Mouse (Mus musculus): ENCODE data around the gene Hnrnpul2.
"Not testable (repeated sequence)": the region's sequence is repeated elsewhere in the genome, so short reads cannot be mapped to it uniquely, and the experiment has no call there.

Hnrnpul2 gene

GRCm38 (mm10) chr19:8822696-8823095, 2.9 kb downstream of the Hnrnpul2 start:
- TF ChIP-seq NANOG (IDR thresholded peaks at IDR 0.05; ENCODE audit: borderline replicate concordance, low read length) (no peak), CTCF (conservative IDR thresholded peaks at IDR 0.05; ENCODE audit: low read length) (no peak), POU5F1 (IDR thresholded peaks at IDR 0.05; ENCODE audit: borderline replicate concordance, low read length) (no peak)

DNA sequence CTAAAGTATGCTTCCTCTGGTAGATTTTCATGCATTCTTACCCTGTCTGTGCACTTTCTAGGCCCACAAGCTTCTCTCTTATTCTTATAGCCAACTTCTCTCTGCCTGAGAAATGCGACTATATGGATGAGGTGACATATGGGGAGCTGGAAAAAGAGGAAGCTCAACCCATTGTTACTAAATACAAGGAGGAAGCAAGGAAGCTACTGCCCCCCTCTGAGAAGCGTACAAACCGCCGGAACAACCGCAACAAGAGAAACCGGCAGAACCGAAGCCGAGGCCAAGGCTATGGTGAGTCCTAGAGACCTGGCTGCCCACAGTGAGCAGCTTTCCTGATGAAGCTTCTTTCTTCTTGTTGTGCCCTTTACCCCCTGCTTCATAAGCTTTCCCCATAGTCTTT, 9.8 kb downstream of the Hnrnpul2 start, which contains the start of gene AC129217.1:
Gene AC129217.1 (plus strand): TSS at position 114 of the 400 bp plus-strand sequence.
- no peaks in the 10 kb centered on the region for H3K9me3 ChIP-seq (ENCODE audit: low read length)
- H3K4me3 ChIP-seq (replicated peaks; ENCODE audit: low read length), result no peak within 1 kb of the TSS
- peaks cover 99% of the 10 kb centered on the region for H3K36me3 ChIP-seq (ENCODE audit: insufficient read depth, low read length)
- TF ChIP-seq CTCF (conservative IDR thresholded peaks at IDR 0.05; ENCODE audit: low read length) (no peak), POU5F1 (IDR thresholded peaks at IDR 0.05; ENCODE audit: borderline replicate concordance, low read length) (no peak), NANOG (IDR thresholded peaks at IDR 0.05; ENCODE audit: borderline replicate concordance, low read length) (no peak)
- H3K27me3 ChIP-seq (ENCODE audit: insufficient read depth, low read length), result no peaks in the 10 kb centered on the region
- H3K4me1 ChIP-seq (replicated peaks; ENCODE audit: low read depth, low read length), result peaks cover 35% of the 10 kb centered on the region

More at GRCm38 (mm10) chr19:8822696-8823095, 2.9 kb downstream of the Hnrnpul2 start:
- H3K4me3 ChIP-seq (replicated peaks; ENCODE audit: low read length), result peak overlapping the region; percentile 32; the same call in 1 of the 2 replicates
- no peaks in the 10 kb centered on the region for H3K27me3 ChIP-seq (ENCODE audit: insufficient read depth, low read length)
- peaks cover 76% of the 10 kb centered on the region for H3K36me3 ChIP-seq (ENCODE audit: insufficient read depth, low read length)
- H3K4me1 ChIP-seq (replicated peaks; ENCODE audit: low read depth, low read length), result peaks cover 48% of the 10 kb centered on the region
- no peaks in the 10 kb centered on the region for H3K9me3 ChIP-seq (ENCODE audit: low read length)

DNA sequence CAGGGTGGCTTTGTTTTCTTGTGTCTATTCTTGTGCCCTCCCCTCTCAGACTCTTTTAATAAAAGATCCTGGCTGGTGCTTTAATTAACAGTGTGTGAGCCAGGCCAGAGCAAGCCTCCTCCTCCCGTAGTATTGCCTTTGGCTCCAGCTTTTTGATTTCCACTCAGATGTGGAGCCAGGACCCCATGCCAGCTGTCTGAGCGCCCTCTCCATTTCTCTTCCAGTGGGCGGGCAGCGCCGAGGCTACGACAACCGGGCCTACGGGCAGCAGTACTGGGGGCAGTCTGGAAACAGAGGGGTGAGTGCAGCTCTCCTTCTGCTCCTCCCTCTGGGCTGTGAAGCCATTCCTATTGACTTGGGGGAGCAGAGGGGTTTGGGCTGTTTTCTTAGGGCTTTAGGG, 10.9 kb downstream of the Hnrnpul2 start:
- TF ChIP-seq CTCF (conservative IDR thresholded peaks at IDR 0.05; ENCODE audit: low read length), result no peak
- TF ChIP-seq NANOG (IDR thresholded peaks at IDR 0.05; ENCODE audit: borderline replicate concordance, low read length), result no peak
- no peak for TF ChIP-seq POU5F1 (IDR thresholded peaks at IDR 0.05; ENCODE audit: borderline replicate concordance, low read length)
- Histone ChIP-seq H3K9me3 (ENCODE audit: low read length) (no peaks in the 10 kb centered on the region), H3K4me3 (replicated peaks; ENCODE audit: low read length) (no peak overlapping the region), H3K4me1 (replicated peaks; ENCODE audit: low read depth, low read length) (peaks cover 33% of the 10 kb centered on the region), H3K36me3 (ENCODE audit: insufficient read depth, low read length) (peaks cover 98% of the 10 kb centered on the region), H3K27me3 (ENCODE audit: insufficient read depth, low read length) (no peaks in the 10 kb centered on the region)

- Histone ChIP-seq H3K4me1 (replicated peaks; ENCODE audit: low read depth, low read length) (peaks cover 39% of the 10 kb centered on the region), H3K36me3 (ENCODE audit: insufficient read depth, low read length) (peaks cover 93% of the 10 kb centered on the region), H3K27me3 (ENCODE audit: insufficient read depth, low read length) (no peaks in the 10 kb centered on the region), H3K4me3 (replicated peaks; ENCODE audit: low read length) (no peak overlapping the region), H3K9me3 (ENCODE audit: low read length) (no peaks in the 10 kb centered on the region)
- TF ChIP-seq POU5F1 (IDR thresholded peaks at IDR 0.05; ENCODE audit: borderline replicate concordance, low read length) (no peak), NANOG (IDR thresholded peaks at IDR 0.05; ENCODE audit: borderline replicate concordance, low read length) (no peak), CTCF (conservative IDR thresholded peaks at IDR 0.05; ENCODE audit: low read length) (0 out of 2 replicates have a peak, but pooled peaks have one; percentile 13)
These were observed 11.5 kb downstream of the Hnrnpul2 start for GRCm38 (mm10) chr19:8831262-8831661.

DNA sequence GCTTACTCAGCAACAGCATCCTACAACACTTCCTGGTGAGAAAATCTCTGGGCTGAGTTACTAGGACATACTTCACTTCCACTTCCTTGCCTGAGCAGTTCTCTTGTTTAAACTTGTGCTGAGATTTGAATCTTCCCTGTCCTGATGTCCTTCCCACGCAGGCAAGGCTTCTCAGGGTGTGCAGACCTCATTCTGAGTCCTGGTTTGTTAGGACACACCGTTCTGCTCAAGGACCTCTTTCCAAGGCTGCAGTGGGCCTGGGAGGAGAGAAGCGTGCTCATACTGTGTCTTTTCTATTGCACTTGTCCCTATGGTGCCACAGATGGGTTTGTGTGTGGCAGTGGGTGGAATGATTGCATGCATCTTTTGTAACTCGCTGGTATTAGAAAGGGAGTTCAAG, 13.2 kb downstream of the Hnrnpul2 start:
- Histone ChIP-seq H3K4me3 (replicated peaks; ENCODE audit: low read length) (no peak overlapping the region), H3K9me3 (ENCODE audit: low read length) (no peaks in the 10 kb centered on the region), H3K36me3 (ENCODE audit: insufficient read depth, low read length) (peaks cover 76% of the 10 kb centered on the region), H3K27me3 (ENCODE audit: insufficient read depth, low read length) (no peaks in the 10 kb centered on the region), H3K4me1 (replicated peaks; ENCODE audit: low read depth, low read length) (peaks cover 50% of the 10 kb centered on the region)
- TF ChIP-seq POU5F1 (IDR thresholded peaks at IDR 0.05; ENCODE audit: borderline replicate concordance, low read length), result no peak
- no peak for TF ChIP-seq CTCF (conservative IDR thresholded peaks at IDR 0.05; ENCODE audit: low read length)
- no peak for TF ChIP-seq NANOG (IDR thresholded peaks at IDR 0.05; ENCODE audit: borderline replicate concordance, low read length)

GRCm38 (mm10) chr19:8836327-8836726, 16.5 kb downstream of the Hnrnpul2 start:
- peak overlapping the region; percentile 76; the same call in 1 of the 2 replicates for H3K4me3 ChIP-seq (replicated peaks; ENCODE audit: low read length)
- not testable (repeated sequence) for H3K27me3 ChIP-seq (ENCODE audit: insufficient read depth, low read length); H3K9me3 ChIP-seq (ENCODE audit: low read length)
- peaks cover 47% of the 10 kb centered on the region for H3K36me3 ChIP-seq (ENCODE audit: insufficient read depth, low read length)
- H3K4me1 ChIP-seq (replicated peaks; ENCODE audit: low read depth, low read length), result peaks cover 56% of the 10 kb centered on the region

DNA sequence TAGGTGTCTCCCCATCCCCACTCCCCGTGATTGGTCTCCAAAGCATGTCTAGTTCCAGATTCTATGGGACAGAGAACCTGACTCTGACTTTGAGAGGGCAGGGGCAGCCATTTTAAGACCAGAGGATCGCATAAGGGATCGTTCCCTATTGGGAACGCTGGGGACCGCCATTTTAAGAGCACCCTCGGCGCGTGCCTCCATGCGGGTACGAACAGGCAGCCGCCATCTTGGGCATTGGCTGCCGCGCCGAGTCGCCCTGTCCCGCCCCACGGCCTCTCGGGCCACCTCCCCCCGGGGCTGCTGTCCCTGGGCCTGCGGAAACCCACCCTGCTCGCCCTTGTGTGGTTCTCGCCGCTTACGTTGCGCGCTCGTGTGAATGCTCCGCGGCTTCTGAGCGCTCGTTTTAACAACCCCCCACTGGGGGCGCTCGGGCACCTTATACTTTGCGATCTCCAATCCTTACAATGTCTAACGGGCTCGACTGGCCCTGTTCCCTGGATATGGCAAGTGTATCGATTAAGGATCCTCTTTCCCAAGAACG, 17.5 kb downstream of the Hnrnpul2 start, which contains the start of gene Bscl2:
Gene Bscl2 (plus strand): TSS at position 217 of the 541 bp plus-strand sequence.
- Histone ChIP-seq H3K4me3 (replicated peaks; ENCODE audit: low read length) (peak within 1 kb of the TSS; percentile 76), H3K4me1 (replicated peaks; ENCODE audit: low read depth, low read length) (peaks cover 58% of the 10 kb centered on the region), H3K36me3 (ENCODE audit: insufficient read depth, low read length) (peaks cover 47% of the 10 kb centered on the region), H3K9me3 (ENCODE audit: low read length) (no peaks in the 10 kb centered on the region), H3K27me3 (ENCODE audit: insufficient read depth, low read length) (no peaks in the 10 kb centered on the region)
- TF ChIP-seq CTCF (conservative IDR thresholded peaks at IDR 0.05; ENCODE audit: low read length), result peak; percentile 30
- TF ChIP-seq NANOG (IDR thresholded peaks at IDR 0.05; ENCODE audit: borderline replicate concordance, low read length), result no peak
- no peak for TF ChIP-seq POU5F1 (IDR thresholded peaks at IDR 0.05; ENCODE audit: borderline replicate concordance, low read length)

DNA sequence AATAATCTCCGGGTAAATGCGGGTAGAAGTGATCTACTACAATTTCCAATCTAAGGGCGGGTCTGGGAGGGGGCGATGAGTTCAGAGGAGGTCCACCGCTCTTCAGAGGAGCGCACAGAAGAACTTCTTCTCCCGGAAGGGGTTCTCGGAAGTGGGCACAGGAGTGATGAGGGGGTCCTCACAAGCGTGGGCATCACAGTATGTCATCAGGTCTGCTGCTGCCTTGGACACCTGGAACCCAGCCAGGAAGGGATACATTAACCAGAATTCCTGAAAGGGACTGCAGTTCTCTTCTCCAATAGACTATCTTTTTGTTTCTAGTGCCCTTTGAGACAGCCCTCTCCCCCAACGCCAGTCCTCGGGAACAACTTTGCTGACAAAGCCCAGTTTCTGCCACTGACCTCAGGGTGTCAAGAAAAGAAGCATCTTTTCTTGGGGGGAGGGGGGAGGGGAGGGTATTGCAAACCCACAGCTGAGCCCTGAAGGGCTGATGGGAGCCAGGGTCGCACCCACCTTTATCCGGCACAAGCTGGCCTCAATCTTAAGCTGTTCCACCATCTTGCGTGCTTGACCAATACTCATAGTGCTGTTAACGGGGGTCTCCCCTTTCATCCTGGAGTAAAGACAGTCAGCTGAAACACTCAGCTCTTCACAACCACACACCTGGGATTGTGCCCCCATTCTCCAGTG, 18.4 kb downstream of the Hnrnpul2 start:
- Histone ChIP-seq H3K4me3 (replicated peaks; ENCODE audit: low read length) (peak overlapping the region; percentile 76), H3K27me3 (ENCODE audit: insufficient read depth, low read length) (no peaks in the 10 kb centered on the region), H3K4me1 (replicated peaks; ENCODE audit: low read depth, low read length) (peaks cover 58% of the 10 kb centered on the region), H3K9me3 (ENCODE audit: low read length) (no peaks in the 10 kb centered on the region), H3K36me3 (ENCODE audit: insufficient read depth, low read length) (peaks cover 47% of the 10 kb centered on the region)
- TF ChIP-seq POU5F1 (IDR thresholded peaks at IDR 0.05; ENCODE audit: borderline replicate concordance, low read length), result no peak
- TF ChIP-seq CTCF (conservative IDR thresholded peaks at IDR 0.05; ENCODE audit: low read length), result no peak
- no peak for TF ChIP-seq NANOG (IDR thresholded peaks at IDR 0.05; ENCODE audit: borderline replicate concordance, low read length)
